Mouse (Mus musculus): ENCODE measurements around the gene Sdf2.
A peak's percentile ranks its signal among the peaks of the same experiment; 100 is the strongest.

Gene Sdf2

GRCm38 (mm10) chr11:78261380-78262352 is 16.1 kb downstream of the Sdf2 start, which contains the start of gene 2610507B11Rik:
TSS of gene 2610507B11Rik (plus strand) at chr11:78261752.
- peak; percentile 97 for DNase-seq (ENCODE audit: extremely low read depth, insufficient read length, low spot score)

GRCm38 (mm10) chr11:78262550-78262949 is 17.0 kb downstream of the Sdf2 start:
- peak; percentile 66 for DNase-seq (ENCODE audit: extremely low read depth, insufficient read length, low spot score)

- no peak for DNase-seq (ENCODE audit: extremely low read depth, insufficient read length, low spot score)
These were observed 20.0 kb downstream of the Sdf2 start for GRCm38 (mm10) chr11:78265571-78265970.

GRCm38 (mm10) chr11:78271986-78272385 is 26.4 kb downstream of the Sdf2 start:
- DNase-seq (ENCODE audit: extremely low read depth, insufficient read length, low spot score) = no peak

- no peak for DNase-seq (ENCODE audit: extremely low read depth, insufficient read length, low spot score)
These were observed 30.1 kb downstream of the Sdf2 start for GRCm38 (mm10) chr11:78275596-78275995.

- DNase-seq (ENCODE audit: extremely low read depth, insufficient read length, low spot score) = peak; percentile 15
These were observed 30.6 kb downstream of the Sdf2 start for GRCm38 (mm10) chr11:78276169-78276568.

- no peak for DNase-seq (ENCODE audit: extremely low read depth, insufficient read length, low spot score)
These were observed 33.3 kb downstream of the Sdf2 start for GRCm38 (mm10) chr11:78278853-78279252.

GRCm38 (mm10) chr11:78279586-78279985 is 34.0 kb downstream of the Sdf2 start:
- DNase-seq (ENCODE audit: extremely low read depth, insufficient read length, low spot score) = no peak

- no peak for DNase-seq (ENCODE audit: extremely low read depth, insufficient read length, low spot score)
These were observed 43.7 kb downstream of the Sdf2 start for GRCm38 (mm10) chr11:78289146-78289763.

GRCm38 (mm10) chr11:78290654-78291053 is 45.1 kb downstream of the Sdf2 start, which contains the start of gene BC030499:
TSS of gene BC030499 (plus strand) at chr11:78290841.
- DNase-seq (ENCODE audit: extremely low read depth, insufficient read length, low spot score) = no peak

- no peak for DNase-seq (ENCODE audit: extremely low read depth, insufficient read length, low spot score)
These were observed 49.0 kb downstream of the Sdf2 start for GRCm38 (mm10) chr11:78294585-78294984.

- no peak for DNase-seq (ENCODE audit: extremely low read depth, insufficient read length, low spot score)
These were observed 55.4 kb downstream of the Sdf2 start for GRCm38 (mm10) chr11:78300917-78301316.

GRCm38 (mm10) chr11:78301357-78302084 is 56.0 kb downstream of the Sdf2 start, which contains the start of gene Spag5:
TSS of gene Spag5 (plus strand) at chr11:78301529.
- peak; percentile 97 for DNase-seq (ENCODE audit: extremely low read depth, insufficient read length, low spot score)
